Mouse (Mus musculus) neural tube, embryonic 14.5 days (tissue): ENCODE measurements around the gene Frem3. TPM values are rescaled to one million over a fixed set of nuclear protein-coding genes. Genes with fewer than 3 reads are reported as not detected.

Experiments
- ATAC-seq: fragments of 200-750 bp; cut with Nextera tagmentation; 2 replicates; pipeline ENCODE4 v1.8.0; 2017; ENCODE audit warnings: low read depth, mild to moderate bottlenecking, moderate TSS enrichment, moderate library complexity
- H3K27ac ChIP-seq: fragments of 300-500 bp; sonication (generic); 2 replicates; pipeline ENCODE4 v1.5.1; 2014; ENCODE audit warnings: low read depth, mild to moderate bottlenecking, control low read depth, low read length, moderate library complexity, mixed read lengths
- H3K27me3 ChIP-seq: fragments of 300-500 bp; sonication (generic); 2 replicates; pipeline ENCODE4 v1.6.1; 2014; ENCODE audit warnings: low read length; ENCODE audit not compliant: control insufficient read depth, insufficient read depth
- H3K36me3 ChIP-seq: fragments of 300-500 bp; sonication (generic); 2 replicates; pipeline ENCODE4 v1.6.1; 2014; ENCODE audit warnings: low read length, mixed read lengths; ENCODE audit not compliant: control insufficient read depth, insufficient read depth
- H3K4me1 ChIP-seq: fragments of 300-500 bp; sonication (generic); 2 replicates; pipeline ENCODE4 v1.6.1; 2014; ENCODE audit warnings: low read length; ENCODE audit not compliant: control insufficient read depth, insufficient read depth
- H3K4me2 ChIP-seq: fragments of 300-500 bp; sonication (generic); 2 replicates; pipeline ENCODE4 v1.6.1; 2014; ENCODE audit warnings: mild to moderate bottlenecking, low read depth, low read length, control low read depth
- H3K4me3 ChIP-seq: fragments of 300-500 bp; sonication (generic); 2 replicates; pipeline ENCODE4 v1.5.1; 2014; ENCODE audit warnings: low read depth, low read length, control low read depth, mixed read lengths
- H3K9ac ChIP-seq: fragments of 300-500 bp; sonication (generic); replicated peaks from 2 replicates; pipeline ENCODE4 v1.6.1; 2014; ENCODE audit warnings: low read depth, mild to moderate bottlenecking, control low read depth, low read length, mixed read lengths
- H3K9me3 ChIP-seq: fragments of 300-500 bp; sonication (generic); 2 replicates; pipeline ENCODE4 v1.6.1; 2016; ENCODE audit warnings: low read length; ENCODE audit not compliant: control insufficient read depth
- WGBS: fragments of 180-500 bp; shearing (Covaris S2); extraction: QIAGEN DNeasy Blood & Tissue Kit; methylation state at CpG from one replicate; pipeline ENCODE4 v1.1.7; 2014; 5-methylcytosine and 5-hydroxymethylcytosine counted together
- polyA plus RNA-seq: library from polyadenylated mRNA; unstranded; fragments of >200 nt; fragmentation: Nextera tagmentation; extraction: Ambion mirVana; gene quantifications from 2 replicates; pipeline ENCODE4 v1.2.1, GENCODE M21; 2014

The Frem3 gene
- polyA plus RNA-seq, 1 experiment from 2014 or later: 0.71 TPM

DNA sequence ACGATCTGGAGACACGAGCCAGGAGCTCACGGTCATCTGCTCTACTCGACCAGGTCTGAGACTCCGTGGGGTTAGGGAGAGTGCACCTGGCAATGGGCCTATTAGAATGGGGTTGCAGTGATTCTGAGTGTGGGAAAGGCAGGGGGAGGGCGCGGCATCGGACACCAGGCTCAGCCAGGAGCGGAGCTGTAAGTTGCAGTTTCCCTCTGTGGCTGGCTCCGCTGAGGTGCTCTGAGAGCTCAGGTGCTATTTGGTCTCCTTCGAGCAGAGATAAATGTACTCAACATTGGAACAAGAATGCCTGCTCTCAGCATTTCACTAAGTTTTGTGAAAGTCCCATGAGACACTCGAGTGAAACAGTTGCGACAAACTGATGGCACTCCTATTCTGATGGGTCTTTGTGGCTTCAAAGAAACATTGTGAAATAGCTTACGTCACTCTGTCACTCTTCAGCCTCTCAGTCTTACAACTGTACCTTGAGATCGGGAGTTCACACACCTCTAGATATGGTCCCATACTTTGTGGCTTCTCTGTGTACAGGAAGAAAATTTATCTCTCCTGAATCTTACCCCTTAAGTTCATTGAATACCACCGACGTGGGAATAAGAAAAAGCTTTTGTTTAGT is 58.5 kb downstream of the Frem3 start:
- Histone ChIP-seq H3K36me3 (no peaks in the 10 kb centered on the region), H3K9ac (no peak overlapping the region), H3K27me3 (no peaks in the 10 kb centered on the region), H3K4me2 (no peak overlapping the region), H3K27ac (no peak overlapping the region), H3K9me3 (no peaks in the 10 kb centered on the region), H3K4me1 (no peaks in the 10 kb centered on the region), H3K4me3 (no peak overlapping the region)
- 81% methylated on average over 17 of the region's 17 CpGs for WGBS
- no peak for ATAC-seq

DNA sequence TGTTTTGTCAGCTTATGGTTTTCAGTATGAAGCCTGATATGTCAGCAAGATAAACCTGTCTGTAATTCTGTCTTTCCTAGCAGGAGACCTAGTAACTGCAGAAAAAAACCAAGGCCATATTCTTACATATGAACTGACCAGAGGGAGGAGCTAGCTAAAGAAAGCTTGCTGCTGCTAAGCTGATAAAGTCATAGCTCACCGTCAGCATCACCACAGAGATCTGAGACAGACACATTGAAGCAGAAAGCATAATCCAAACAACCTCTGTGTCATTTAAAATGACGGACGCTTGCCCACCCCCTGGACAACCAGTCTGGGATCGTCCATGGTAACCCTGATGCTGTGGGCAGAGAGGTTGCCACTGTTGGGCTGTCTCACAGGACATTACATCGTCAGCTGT is 71.7 kb downstream of the Frem3 start:
- no peak for ATAC-seq
- no peak overlapping the region for H3K27ac ChIP-seq
- 83% methylated on average over 5 of the region's 5 CpGs for WGBS
- no peaks in the 10 kb centered on the region for H3K9me3 ChIP-seq
- no peaks in the 10 kb centered on the region for H3K4me1 ChIP-seq
- H3K4me3 ChIP-seq: no peak overlapping the region
- no peak overlapping the region for H3K4me2 ChIP-seq
- H3K36me3 ChIP-seq: no peaks in the 10 kb centered on the region
- no peak overlapping the region for H3K9ac ChIP-seq
- H3K27me3 ChIP-seq: no peaks in the 10 kb centered on the region

DNA sequence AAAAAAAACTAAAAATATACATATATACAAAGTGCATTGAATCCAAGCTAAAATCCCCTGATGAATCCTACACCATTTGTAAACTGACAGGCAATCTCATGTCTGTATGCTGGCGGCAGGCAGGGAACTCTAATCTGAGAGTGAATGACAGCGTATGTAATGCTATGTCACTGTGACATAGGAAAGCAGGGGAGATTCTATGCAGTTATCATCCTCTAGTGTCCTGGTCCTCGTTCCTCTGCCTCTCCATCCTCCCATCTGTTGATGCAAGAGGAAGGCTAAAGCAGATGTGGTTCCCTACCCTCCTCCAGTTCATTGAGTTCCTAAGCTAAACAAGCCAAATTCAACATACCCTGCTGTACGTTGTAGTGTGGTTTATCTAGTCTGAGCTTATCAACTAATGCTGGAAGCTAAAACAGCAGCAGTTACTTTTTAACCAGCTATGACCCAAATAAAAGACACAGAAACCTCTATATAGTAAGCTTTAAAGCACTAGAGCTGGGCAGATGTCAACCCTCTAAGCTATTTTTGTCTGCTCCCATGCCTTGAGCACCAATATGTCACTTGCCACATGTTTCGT is 73.0 kb downstream of the Frem3 start:
- H3K9me3 ChIP-seq: no peaks in the 10 kb centered on the region
- ATAC-seq: no peak
- no peaks in the 10 kb centered on the region for H3K4me1 ChIP-seq
- no peak overlapping the region for H3K9ac ChIP-seq
- H3K27ac ChIP-seq: no peak overlapping the region
- H3K27me3 ChIP-seq: no peaks in the 10 kb centered on the region
- WGBS: 84% methylated on average over 5 of the region's 5 CpGs
- H3K36me3 ChIP-seq: no peaks in the 10 kb centered on the region
- no peak overlapping the region for H3K4me2 ChIP-seq
- H3K4me3 ChIP-seq: no peak overlapping the region

DNA sequence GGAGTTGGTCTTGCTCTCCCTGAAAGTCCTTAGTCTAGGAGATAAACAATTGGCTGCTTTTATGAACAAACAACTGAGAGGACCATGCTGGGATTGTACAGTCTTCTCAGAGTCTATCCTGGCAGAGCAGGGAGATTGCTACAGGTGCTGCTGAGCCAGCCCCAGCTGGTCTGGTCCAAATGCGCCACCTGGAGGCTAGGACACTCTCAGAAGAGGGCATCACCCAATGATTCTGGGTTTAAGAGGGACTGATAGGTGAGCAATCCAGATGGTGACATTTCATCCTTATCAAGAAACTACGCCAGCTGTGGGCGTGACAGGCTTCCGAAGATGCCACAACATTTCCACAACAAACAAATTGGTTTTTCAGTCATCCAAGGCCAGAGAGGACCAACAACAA is 77.3 kb downstream of the Frem3 start:
- peak; percentile 85 for ATAC-seq
- Histone ChIP-seq H3K4me1 (no peaks in the 10 kb centered on the region), H3K27me3 (no peaks in the 10 kb centered on the region), H3K4me2 (no peak overlapping the region), H3K27ac (no peak overlapping the region), H3K9ac (no peak overlapping the region), H3K4me3 (no peak overlapping the region), H3K9me3 (no peaks in the 10 kb centered on the region), H3K36me3 (no peaks in the 10 kb centered on the region)
- 53% methylated on average over 4 of the region's 4 CpGs for WGBS

DNA sequence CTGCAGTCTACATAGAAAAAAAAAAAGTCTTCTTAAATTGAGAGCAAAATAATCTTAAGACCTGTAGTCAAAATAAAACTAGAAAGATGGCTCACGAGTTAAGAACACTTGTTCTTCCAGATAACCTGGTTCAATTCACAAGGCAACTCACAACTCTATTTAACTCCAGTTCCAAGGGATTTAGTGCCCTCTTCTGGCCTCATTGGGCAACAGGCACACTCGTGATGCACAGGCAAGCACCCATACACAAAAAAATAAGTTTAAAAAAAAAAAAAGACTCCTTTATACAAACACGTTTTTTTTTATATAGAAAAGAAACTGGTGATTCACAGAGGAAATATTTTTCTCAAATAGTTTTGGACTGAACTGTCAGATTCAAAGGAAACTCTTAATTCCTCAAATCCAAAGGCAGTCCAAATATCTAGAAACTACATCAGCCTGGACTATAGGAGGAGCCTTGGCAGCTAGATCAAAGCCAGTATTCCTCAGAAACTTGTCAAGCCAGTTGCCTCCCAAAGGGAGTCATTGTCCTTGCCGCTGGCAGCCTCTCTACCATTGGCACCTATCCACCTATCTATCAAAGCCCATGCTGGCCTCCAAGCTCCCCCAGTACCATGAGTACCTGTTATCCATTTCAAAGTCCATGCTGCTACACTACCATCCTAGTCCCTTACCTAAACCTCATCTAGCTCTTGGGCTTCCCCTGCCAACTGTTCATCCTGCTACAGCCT is 100.0 kb downstream of the Frem3 start:
- Histone ChIP-seq H3K9me3 (no peaks in the 10 kb centered on the region), H3K4me2 (no peak overlapping the region), H3K9ac (no peak overlapping the region), H3K4me3 (no peak overlapping the region), H3K4me1 (no peaks in the 10 kb centered on the region), H3K27me3 (no peaks in the 10 kb centered on the region), H3K27ac (no peak overlapping the region), H3K36me3 (peaks cover 42% of the 10 kb centered on the region)
- 84% methylated on average over 4 of the region's 4 CpGs for WGBS
- no peak for ATAC-seq

DNA sequence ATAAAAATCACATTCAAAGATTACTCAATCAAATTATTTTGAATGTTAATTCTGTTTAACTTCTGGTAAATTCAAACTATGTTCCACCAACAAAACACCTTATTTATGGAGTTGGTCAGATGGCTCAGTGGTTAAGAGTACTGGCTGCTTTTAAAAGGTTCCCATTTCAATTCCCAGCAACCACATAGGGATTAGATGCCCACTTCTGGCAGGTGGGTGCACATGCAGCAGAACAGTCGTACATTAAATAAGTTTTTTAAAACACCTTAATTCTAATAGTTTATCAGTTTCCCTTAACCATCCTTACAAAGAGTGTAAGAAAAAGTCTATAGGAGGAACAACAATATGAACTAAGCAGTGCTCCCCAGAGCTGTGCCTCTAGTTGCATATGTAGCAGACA is 103.6 kb downstream of the Frem3 start:
- peaks cover 44% of the 10 kb centered on the region for H3K36me3 ChIP-seq
- no peak for ATAC-seq
- H3K4me3 ChIP-seq: no peak overlapping the region

DNA sequence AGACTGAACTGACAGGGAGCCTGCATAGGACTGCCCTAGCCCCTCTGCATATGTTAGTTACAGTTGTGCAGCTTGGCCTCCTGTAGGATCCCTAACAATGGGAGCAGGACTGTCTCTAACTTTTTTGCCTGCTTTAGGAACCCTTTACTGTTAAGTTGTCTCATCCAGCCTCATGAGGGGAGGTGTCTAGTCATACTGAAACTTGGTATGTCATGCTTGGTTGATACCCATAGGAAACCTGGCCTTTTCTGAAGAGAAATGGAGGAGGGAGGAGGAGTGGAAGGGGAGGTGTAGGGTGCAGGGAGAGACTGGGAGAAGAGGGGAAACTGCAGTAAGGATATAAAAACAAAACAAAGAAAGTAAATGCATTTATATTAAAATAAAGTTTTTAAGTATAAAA is 121.4 kb downstream of the Frem3 start:
- H3K27ac ChIP-seq: no peak overlapping the region
- H3K9ac ChIP-seq: no peak overlapping the region
- H3K4me3 ChIP-seq: no peak overlapping the region
- no peak for ATAC-seq
- peaks cover 38% of the 10 kb centered on the region for H3K36me3 ChIP-seq
- H3K27me3 ChIP-seq: no peaks in the 10 kb centered on the region
- H3K4me1 ChIP-seq: no peaks in the 10 kb centered on the region
- H3K4me2 ChIP-seq: no peak overlapping the region
- no peaks in the 10 kb centered on the region; the same call in 1 of the 2 replicates for H3K9me3 ChIP-seq

More for the DNA sequence above, 103.6 kb downstream of the Frem3 start:
- Histone ChIP-seq H3K4me2 (no peak overlapping the region), H3K27ac (no peak overlapping the region), H3K9me3 (no peaks in the 10 kb centered on the region), H3K4me1 (no peaks in the 10 kb centered on the region), H3K9ac (no peak overlapping the region), H3K27me3 (no peaks in the 10 kb centered on the region)
- WGBS: 100% methylated on average over 1 of the region's 1 CpGs

DNA sequence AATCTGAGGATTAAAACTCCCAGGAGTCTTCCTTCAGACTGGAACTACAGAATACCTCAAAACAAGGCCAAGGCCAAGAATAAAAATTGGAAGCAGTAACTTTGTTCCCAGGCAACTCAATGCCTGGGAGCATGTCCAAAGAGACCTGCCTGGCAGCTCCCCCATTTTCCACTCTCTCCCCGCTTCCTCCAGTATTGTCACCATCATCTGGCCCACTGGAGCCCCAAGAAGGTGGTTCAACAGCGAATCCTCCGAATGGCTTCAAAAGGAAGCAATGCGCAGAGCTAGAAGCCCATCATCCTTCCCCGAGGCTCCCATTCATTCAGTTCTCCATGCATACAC is 127.1 kb downstream of the Frem3 start:
- 0% methylated on average over 5 of the region's 5 CpGs for WGBS
- Histone ChIP-seq H3K27ac (peak overlapping the region; percentile 96), H3K36me3 (peaks cover 21% of the 10 kb centered on the region), H3K27me3 (no peaks in the 10 kb centered on the region), H3K4me3 (peak overlapping the region; percentile 88), H3K4me2 (peak overlapping the region; percentile 91), H3K9ac (peak overlapping the region; percentile 88), H3K9me3 (no peaks in the 10 kb centered on the region; the same call in 1 of the 2 replicates), H3K4me1 (peaks cover 7% of the 10 kb centered on the region; the same call in 1 of the 2 replicates)
- ATAC-seq: no peak
